Mouse (Mus musculus): ENCODE data around the gene Foxf1.

DNA sequence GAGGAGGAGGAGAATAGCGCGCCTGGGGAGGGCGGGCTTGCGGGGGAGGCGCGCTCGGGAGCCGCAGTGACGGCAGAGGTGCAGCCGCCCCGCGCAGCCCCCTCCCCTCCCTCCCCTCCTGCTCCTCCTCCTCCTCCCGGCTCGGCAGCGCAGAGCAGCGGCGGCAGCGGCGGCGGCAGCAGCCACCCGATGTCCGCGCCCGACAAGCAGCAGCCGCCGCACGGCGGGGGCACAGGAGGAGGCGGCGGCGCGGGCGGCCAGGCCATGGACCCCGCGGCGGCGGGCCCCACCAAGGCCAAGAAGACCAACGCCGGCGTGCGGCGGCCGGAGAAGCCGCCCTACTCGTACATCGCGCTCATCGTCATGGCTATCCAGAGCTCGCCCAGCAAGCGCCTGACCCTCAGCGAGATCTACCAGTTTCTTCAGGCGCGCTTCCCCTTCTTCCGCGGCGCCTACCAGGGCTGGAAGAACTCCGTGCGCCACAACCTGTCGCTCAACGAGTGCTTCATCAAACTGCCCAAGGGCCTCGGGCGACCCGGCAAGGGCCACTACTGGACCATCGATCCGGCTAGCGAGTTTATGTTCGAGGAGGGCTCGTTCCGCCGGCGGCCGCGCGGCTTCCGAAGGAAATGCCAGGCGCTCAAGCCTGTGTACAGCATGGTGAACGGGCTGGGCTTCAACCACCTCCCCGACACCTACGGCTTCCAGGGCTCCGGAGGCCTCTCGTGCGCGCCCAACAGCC, at the start of gene Foxf1:
- TF ChIP-seq CTCF (IDR thresholded peaks at IDR 0.05; ENCODE audit: low read depth) (no peak), EP300 (optimal IDR thresholded peaks at IDR 0.05) (no peak)

All from stomach, postnatal 0 days (tissue).